Mouse (Mus musculus) testis, adult 2 months (tissue): ENCODE measurements at regions not wholly inside any gene's neighbourhood (a gene's known extent, or its start where the extent isn't known, plus 50 kb on each side); places are given as distances from the start of the nearest gene placed in this dataset.

Experiments used
- H3K27ac ChIP-seq: fragments of 200-500 bp; 2 replicates; pipeline ENCODE4 v1.5.1; 2012; ENCODE audit warnings: low read depth, low read length; ENCODE audit not compliant: control insufficient read depth, insufficient read depth
- H3K27me3 ChIP-seq: fragments of 200-500 bp; 2 replicates; pipeline ENCODE4 v1.6.1; 2012; ENCODE audit warnings: mild to moderate bottlenecking, low read length, moderate library complexity; ENCODE audit not compliant: control insufficient read depth, insufficient read depth
- H3K36me3 ChIP-seq: fragments of 200-500 bp; 2 replicates; pipeline ENCODE4 v1.6.1; 2012; ENCODE audit warnings: mild to moderate bottlenecking, low read length; ENCODE audit not compliant: control insufficient read depth, insufficient read depth
- H3K4me1 ChIP-seq: fragments of 200-500 bp; 2 replicates; pipeline ENCODE4 v1.6.1; 2012; ENCODE audit warnings: low read length; ENCODE audit not compliant: control insufficient read depth, insufficient read depth
- H3K4me3 ChIP-seq: fragments of 200-500 bp; 2 replicates; pipeline ENCODE4 v1.5.1; 2012; ENCODE audit warnings: low read depth, mild to moderate bottlenecking, low read length, moderate library complexity, mixed read lengths; ENCODE audit not compliant: control insufficient read depth
- CTCF ChIP-seq: fragments of 200-500 bp; IDR thresholded peaks from 2 replicates; pipeline ENCODE4 v1.5.1; 2012; ENCODE audit warnings: low read depth, mild to moderate bottlenecking, inconsistent platforms, low read length, moderate library complexity; ENCODE audit not compliant: control insufficient read depth, insufficient read depth, insufficient replicate concordance
- POLR2A ChIP-seq: fragments of 200-500 bp; IDR thresholded peaks from 2 replicates; pipeline ENCODE4 v1.6.1; 2012; ENCODE audit warnings: low read depth, mild to moderate bottlenecking, inconsistent platforms, low read length, moderate library complexity; ENCODE audit not compliant: control insufficient read depth

GRCm38 (mm10) chr15:72101730-72102129 lies 1732.6 kb upstream of the Gm6569 start:
- TF ChIP-seq POLR2A (no peak), CTCF (no peak)
- Histone ChIP-seq H3K4me3 (no peak overlapping the region), H3K27me3 (no peaks in the 10 kb centered on the region), H3K36me3 (no peaks in the 10 kb centered on the region), H3K27ac (no peak overlapping the region), H3K4me1 (no peaks in the 10 kb centered on the region)

- Histone ChIP-seq H3K27me3 (no peaks in the 10 kb centered on the region), H3K4me3 (no peak overlapping the region), H3K4me1 (no peaks in the 10 kb centered on the region), H3K27ac (no peak overlapping the region), H3K36me3 (no peaks in the 10 kb centered on the region)
- no peak for TF ChIP-seq CTCF
- TF ChIP-seq POLR2A: no peak
Observed at GRCm38 (mm10) chr15:72105830-72106413, 1728.4 kb upstream of the Gm6569 start.

DNA sequence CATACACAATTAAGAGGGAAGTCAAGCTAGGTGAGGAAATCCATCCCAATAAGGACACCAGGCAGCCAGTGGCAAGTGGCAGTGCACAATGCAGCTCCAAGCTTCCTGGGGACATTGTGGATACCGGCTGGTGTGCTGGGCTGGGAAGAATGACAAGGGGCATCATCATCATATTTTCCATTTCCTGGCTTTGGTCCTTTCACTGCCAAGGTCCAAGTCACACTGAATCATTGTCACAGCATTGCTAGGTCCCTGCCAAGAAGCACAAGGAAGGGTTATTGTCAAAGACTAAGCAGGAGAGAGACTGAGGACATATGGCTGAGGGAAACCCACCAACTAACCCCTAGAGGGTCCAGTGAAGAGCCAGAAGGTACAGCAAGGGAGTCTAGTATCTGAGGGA lies 1723.8 kb upstream of the Gm6569 start:
- no peak overlapping the region for H3K27ac ChIP-seq
- TF ChIP-seq POLR2A: no peak
- no peak for TF ChIP-seq CTCF
- H3K4me3 ChIP-seq: no peak overlapping the region
- no peaks in the 10 kb centered on the region for H3K36me3 ChIP-seq
- no peaks in the 10 kb centered on the region for H3K27me3 ChIP-seq
- H3K4me1 ChIP-seq: no peaks in the 10 kb centered on the region

DNA sequence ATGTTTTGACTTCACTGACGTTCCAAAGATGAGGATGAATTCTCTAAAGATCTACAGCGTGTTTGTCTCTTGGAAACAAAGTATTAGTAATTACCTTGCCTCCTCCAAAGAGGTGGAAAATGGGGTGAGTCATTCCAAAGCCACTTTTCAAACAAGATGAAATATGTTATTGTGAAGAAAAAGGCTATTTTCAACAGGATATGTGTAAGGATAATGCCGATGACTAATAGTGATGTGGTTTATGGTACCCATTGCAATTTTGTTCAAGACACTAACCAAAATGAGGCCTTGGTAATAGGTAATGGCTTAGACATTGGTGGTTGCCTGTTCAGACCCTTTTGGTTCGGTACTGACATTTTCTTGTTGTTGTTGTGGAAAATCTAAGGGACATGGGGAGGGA lies 1717.6 kb upstream of the Gm6569 start:
- Histone ChIP-seq H3K36me3 (no peaks in the 10 kb centered on the region), H3K27ac (no peak overlapping the region), H3K4me1 (no peaks in the 10 kb centered on the region), H3K27me3 (no peaks in the 10 kb centered on the region), H3K4me3 (no peak overlapping the region)
- no peak for TF ChIP-seq POLR2A
- no peak for TF ChIP-seq CTCF

DNA sequence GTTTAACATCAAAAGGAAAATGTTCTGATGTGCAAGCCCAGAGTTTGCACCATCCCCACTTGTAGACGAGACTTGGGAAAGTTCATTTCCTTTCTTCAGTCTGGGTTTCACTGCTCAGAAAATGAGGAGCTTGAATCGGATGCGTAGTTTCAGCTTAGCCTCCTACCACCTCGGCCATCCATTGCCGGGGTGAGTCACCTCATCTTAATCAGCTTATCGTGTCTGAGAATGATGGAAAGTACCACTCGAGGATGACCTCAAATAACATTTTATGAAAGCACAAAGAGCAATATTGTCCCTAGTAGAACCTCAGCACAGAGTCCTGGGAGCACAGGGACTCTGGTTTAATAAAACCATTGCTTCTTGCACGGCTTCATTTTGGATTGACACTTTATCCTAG lies 1700.1 kb upstream of the Gm6569 start:
- Histone ChIP-seq H3K4me1 (no peaks in the 10 kb centered on the region), H3K36me3 (no peaks in the 10 kb centered on the region), H3K27me3 (no peaks in the 10 kb centered on the region), H3K27ac (no peak overlapping the region), H3K4me3 (no peak overlapping the region)
- TF ChIP-seq POLR2A (no peak), CTCF (no peak)

DNA sequence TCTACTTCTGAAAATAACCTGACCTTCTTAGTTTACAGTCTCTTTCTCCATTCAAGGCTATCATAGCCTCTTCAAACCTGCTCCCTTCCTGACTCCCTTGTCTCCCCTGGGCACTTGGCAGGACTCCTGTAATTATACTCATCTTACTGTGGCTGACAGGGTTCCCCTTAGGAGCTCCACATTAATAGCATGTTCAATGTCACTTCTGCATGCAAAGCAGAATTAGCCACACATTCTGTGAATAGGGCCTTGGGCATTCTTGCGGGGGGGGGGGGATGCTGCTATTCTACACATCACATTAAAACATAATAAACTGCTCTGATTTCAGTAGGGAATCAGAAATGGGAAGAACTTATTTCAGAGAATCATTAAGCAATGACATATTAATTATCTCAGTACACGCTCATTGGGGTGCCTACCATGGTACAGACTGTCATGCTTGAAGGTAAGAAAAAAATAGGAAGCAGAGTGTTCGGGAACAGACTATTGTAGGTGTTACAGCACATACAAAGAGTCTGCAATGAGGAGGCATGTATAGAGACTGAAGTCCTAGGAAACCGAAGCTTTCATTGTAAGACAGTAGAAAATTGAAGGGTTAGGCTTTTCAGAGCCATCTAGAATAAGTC lies 1698.3 kb upstream of the Gm6569 start:
- no peaks in the 10 kb centered on the region for H3K27me3 ChIP-seq
- no peak for TF ChIP-seq CTCF
- no peaks in the 10 kb centered on the region for H3K36me3 ChIP-seq
- H3K4me1 ChIP-seq: no peaks in the 10 kb centered on the region
- H3K4me3 ChIP-seq: no peak overlapping the region
- H3K27ac ChIP-seq: no peak overlapping the region

DNA sequence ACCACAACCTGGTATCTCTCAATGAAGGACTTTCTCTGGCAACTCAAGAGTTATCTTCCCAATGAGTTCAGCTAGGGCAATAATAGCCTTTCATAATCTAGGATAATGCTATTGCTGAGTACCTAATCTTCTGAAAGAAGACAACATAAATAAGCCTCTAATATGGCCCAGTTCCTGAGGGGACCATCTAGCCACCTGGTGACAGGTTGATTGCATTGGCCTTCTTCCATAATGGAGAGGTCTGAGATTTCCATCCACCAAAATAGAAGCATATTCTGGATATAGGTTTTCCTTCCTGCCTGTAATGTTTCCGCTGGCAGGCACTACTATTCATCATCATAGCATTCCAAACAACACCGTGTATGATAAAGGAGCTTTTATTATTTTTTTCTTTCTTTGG lies 1694.2 kb upstream of the Gm6569 start:
- Histone ChIP-seq H3K27me3 (no peaks in the 10 kb centered on the region), H3K4me1 (no peaks in the 10 kb centered on the region), H3K4me3 (no peak overlapping the region), H3K27ac (no peak overlapping the region), H3K36me3 (no peaks in the 10 kb centered on the region)
- TF ChIP-seq POLR2A (no peak), CTCF (no peak)
